Mouse (Mus musculus): Measurements from ENCODE around the gene Nat8l. TPM values are rescaled to one million over a fixed set of nuclear protein-coding genes. Genes with fewer than 3 reads are reported as not detected.
"Not testable (repeated sequence)": the region's sequence is repeated elsewhere in the genome, so short reads cannot be mapped to it uniquely, and the experiment has no call there.

The Nat8l gene
- total RNA-seq (2021) (10 to 100 TPM; 23.5 to 29.0 TPM), polyA plus RNA-seq (2012; rRNA removed) (32.6 and 55.5 TPM in 2 replicates)
- long read RNA-seq, full-length matches to known transcripts = 20 of 33 reads
- long read RNA-seq, partial matches to known transcripts = 1 of 33 reads
- long read RNA-seq, other reads (novel, unspliced or antisense) = 12 of 33 reads

- peak; percentile 63 for DNase-seq
Observed at GRCm38 (mm10) chr5:33995843-33996693, at the start of gene Nat8l. TSS of gene Nat8l (plus strand) at chr5:33995984.

GRCm38 (mm10) chr5:33947035-33947434 lies 48.7 kb upstream of the Nat8l start:
- not testable (repeated sequence) for DNase-seq

GRCm38 (mm10) chr5:33948314-33948713 lies 47.5 kb upstream of the Nat8l start:
- no peak for DNase-seq

- DNase-seq = no peak
Observed at GRCm38 (mm10) chr5:33953471-33954185, 42.2 kb upstream of the Nat8l start.

- peak; percentile 68 for DNase-seq
Observed at GRCm38 (mm10) chr5:33954354-33954753, 41.4 kb upstream of the Nat8l start.

- peak; percentile 79 for DNase-seq
Observed at GRCm38 (mm10) chr5:33955868-33956267, 39.9 kb upstream of the Nat8l start.

- no peak for DNase-seq
Observed at GRCm38 (mm10) chr5:33959382-33959781, 36.4 kb upstream of the Nat8l start.

- DNase-seq = no peak
Observed at GRCm38 (mm10) chr5:33974736-33975135, 21.0 kb upstream of the Nat8l start.

GRCm38 (mm10) chr5:33976267-33976666 lies 19.5 kb upstream of the Nat8l start:
- no peak for DNase-seq

GRCm38 (mm10) chr5:33982731-33983259 lies 13.0 kb upstream of the Nat8l start:
- peak; percentile 49 for DNase-seq

- peak; percentile 93 for DNase-seq
Observed at GRCm38 (mm10) chr5:33983309-33984121, 12.3 kb upstream of the Nat8l start, which contains the start of gene Gm1673. TSS of gene Gm1673 (plus strand) at chr5:33983433.

- DNase-seq = peak; percentile 79
Observed at GRCm38 (mm10) chr5:33994671-33995625, 836 bp upstream of the Nat8l start.

- DNase-seq = no peak
Observed at GRCm38 (mm10) chr5:33996694-33997045, 886 bp downstream of the Nat8l start.

- peak; percentile 79 for DNase-seq
Observed at GRCm38 (mm10) chr5:33997051-33997741, 1.4 kb downstream of the Nat8l start.

GRCm38 (mm10) chr5:33997829-33998504 lies 2.2 kb downstream of the Nat8l start:
- DNase-seq = no peak

- no peak for DNase-seq
Observed at GRCm38 (mm10) chr5:33998505-33998877, 2.7 kb downstream of the Nat8l start.

- DNase-seq = peak; percentile 60
Observed at GRCm38 (mm10) chr5:33999466-34000090, 3.8 kb downstream of the Nat8l start.

GRCm38 (mm10) chr5:34000809-34001208 lies 5.0 kb downstream of the Nat8l start:
- no peak for DNase-seq

GRCm38 (mm10) chr5:34001401-34001800 lies 5.6 kb downstream of the Nat8l start:
- no peak for DNase-seq
